Mouse (Mus musculus) C2C12 (cell line): ENCODE measurements around the gene Usp3.

ENCODE experiments used
- CEBPB ChIP-seq: IDR thresholded peaks from one replicate; pipeline ENCODE4 v1.6.1; 2011; ENCODE audit warnings: low read depth, mild to moderate bottlenecking, control low read depth, moderate library complexity
- CTCF ChIP-seq: IDR thresholded peaks from one replicate; pipeline ENCODE4 v1.5.1; 2011; ENCODE audit not compliant: control insufficient read depth, insufficient read depth, insufficient read length
- MAX ChIP-seq: IDR thresholded peaks from one replicate; pipeline ENCODE4 v1.6.1; 2011; ENCODE audit warnings: mild to moderate bottlenecking, control low read depth
- USF1 ChIP-seq: IDR thresholded peaks from one replicate; pipeline ENCODE4 v1.6.1; 2011; ENCODE audit warnings: low read depth, mild to moderate bottlenecking, control low read depth, moderate library complexity

- no peak for TF ChIP-seq CTCF
- no peak for TF ChIP-seq USF1
- TF ChIP-seq CEBPB = no peak
- no peak for TF ChIP-seq MAX
Observed at GRCm38 (mm10) chr9:66584176-66584575, 8.8 kb downstream of the Usp3 start.
